Mouse (Mus musculus) left cerebral cortex, postnatal 14 days (tissue): Measurements from ENCODE around the gene Samm50. TPM values are rescaled to one million over a fixed set of nuclear protein-coding genes. Genes with fewer than 3 reads are reported as not detected.

ENCODE experiments used
- DNase-seq, 2 experiments: peaks; one replicate each; pipeline ENCODE4 v3.0.0; 2021 to 2022; ENCODE audit warnings: low spot score in 2 of 2, mixed read lengths in 1 of 2
- intact Hi-C: fragments of 180-260 bp; cut with DNase I; formaldehyde crosslinking; loops from one replicate; pipeline ENCODE4 v1.15.1; 2025
- total RNA-seq, 2 experiments: library from RNA; stranded (reverse); gene quantifications; 2 replicates each; pipeline ENCODE4 v1.2.3; 2021

The Samm50 gene
- total RNA-seq, 2 experiments from 2014 or later, result 87.9 to 94.6 TPM

- intact Hi-C loops, result no loop called here
- no peak for DNase-seq
Observed at GRCm38 (mm10) chr15:84209517-84210412, 17.7 kb downstream of the Samm50 start.

GRCm38 (mm10) chr15:84210461-84210860 is 18.4 kb downstream of the Samm50 start:
- intact Hi-C loops, result no loop called here
- DNase-seq, result no peak

GRCm38 (mm10) chr15:84210941-84211340 is 18.9 kb downstream of the Samm50 start:
- DNase-seq, result no peak
- intact Hi-C loops, result no loop called here

- intact Hi-C loops, result no loop called here
- no peak for DNase-seq
Observed at GRCm38 (mm10) chr15:84211564-84211963, 19.5 kb downstream of the Samm50 start.

- DNase-seq, result peak; percentile 92 to 95
- intact Hi-C loops, result loop anchor here (1.0 kb wide), 2 partner anchors 402 to 417 kb away; no protein-coding TSS in a partner anchor
Observed at GRCm38 (mm10) chr15:84212031-84212755, 20.2 kb downstream of the Samm50 start.

- DNase-seq, result no peak
- intact Hi-C loops, result loop anchor here (1.0 kb wide), 2 partner anchors 402 to 417 kb away; no protein-coding TSS in a partner anchor
Observed at GRCm38 (mm10) chr15:84212756-84213105, 20.7 kb downstream of the Samm50 start.

GRCm38 (mm10) chr15:84213162-84213739 is 21.2 kb downstream of the Samm50 start:
- no peak for DNase-seq
- intact Hi-C loops, result no loop called here

GRCm38 (mm10) chr15:84214476-84214875 is 22.4 kb downstream of the Samm50 start:
- intact Hi-C loops, result no loop called here
- DNase-seq, result no peak

- intact Hi-C loops, result no loop called here
Observed at GRCm38 (mm10) chr15:84215273-84215672, 23.2 kb downstream of the Samm50 start.

GRCm38 (mm10) chr15:84216026-84216425 is 24.0 kb downstream of the Samm50 start:
- intact Hi-C loops, result no loop called here
- DNase-seq, result no peak

More at GRCm38 (mm10) chr15:84215273-84215672, 23.2 kb downstream of the Samm50 start:
- no peak for DNase-seq

GRCm38 (mm10) chr15:84216461-84217084 is 24.5 kb downstream of the Samm50 start:
- intact Hi-C loops, result no loop called here
- no peak for DNase-seq

GRCm38 (mm10) chr15:84217969-84218782 is 26.1 kb downstream of the Samm50 start:
- intact Hi-C loops, result no loop called here
- DNase-seq, result no peak

- peak in 1 of 2 experiments; percentile 48 for DNase-seq
- intact Hi-C loops, result no loop called here
Observed at GRCm38 (mm10) chr15:84218783-84219271, 26.8 kb downstream of the Samm50 start.

GRCm38 (mm10) chr15:84221539-84221938 is 29.5 kb downstream of the Samm50 start:
- DNase-seq, result no peak
- intact Hi-C loops, result no loop called here

- peak; percentile 47 to 61 for DNase-seq
- intact Hi-C loops, result no loop called here
Observed at GRCm38 (mm10) chr15:84223423-84223822, 31.4 kb downstream of the Samm50 start.

GRCm38 (mm10) chr15:84224779-84225178 is 32.7 kb downstream of the Samm50 start:
- no peak for DNase-seq
- intact Hi-C loops, result no loop called here

- intact Hi-C loops, result no loop called here
- no peak for DNase-seq
Observed at GRCm38 (mm10) chr15:84226918-84227317, 34.9 kb downstream of the Samm50 start.

GRCm38 (mm10) chr15:84230661-84231060 is 38.6 kb downstream of the Samm50 start:
- intact Hi-C loops, result no loop called here
- no peak for DNase-seq
